Comparison of ENCODE assay signal across 12 mouse cellular contexts in the genomic region with DNA sequence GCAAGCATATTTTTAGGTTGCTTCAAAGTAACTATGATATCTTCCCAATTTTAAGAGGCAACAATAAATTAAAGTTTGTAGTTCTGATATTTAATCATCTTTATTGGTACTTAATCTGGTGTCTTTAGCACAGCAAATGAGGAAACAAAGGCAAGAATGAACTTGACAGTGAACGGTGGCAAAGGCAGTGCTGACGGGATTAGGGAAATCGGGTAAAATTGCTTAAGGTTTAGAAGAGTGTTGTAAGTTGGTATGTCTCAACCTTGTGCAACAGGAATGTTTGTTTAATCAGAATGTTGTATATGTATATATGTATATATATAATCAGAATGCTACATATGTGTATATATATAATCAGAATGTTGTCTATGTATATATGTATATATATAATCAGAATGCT.
"Had no signal": no experiment of that assay in that cellular context is flagged by ENCODE, and none has a peak within 500 bp of the region (broad histone marks: within the 10 kb centered on the region; RNA-seq: fewer than 3 reads in every experiment).

No protein-coding gene starts in this region.

- H3K4me3 ChIP-seq: left cerebral cortex, adult 2 months; limb, embryonic 10.5 days; liver, embryonic 15.5 days; midbrain, embryonic 12.5 days; myocyte; neural tube, embryonic 15.5 days had no signal

- DNase-seq: kidney, adult 11 months; kidney, adult 9 months; kidney, postnatal 14 days; lung, embryonic 14.5 days; thymus, postnatal 4 days had no signal

- H3K27me3 ChIP-seq: liver, embryonic 15.5 days; megakaryocyte, embryonic 14.5 days; midbrain, embryonic 12.5 days; neural tube, embryonic 15.5 days had no signal

- H3K9me3 ChIP-seq: limb, embryonic 10.5 days; liver, embryonic 15.5 days; midbrain, embryonic 12.5 days; neural tube, embryonic 15.5 days had no signal

- H3K27ac ChIP-seq: left cerebral cortex, adult 2 months; limb, embryonic 10.5 days; midbrain, embryonic 12.5 days; neural tube, embryonic 15.5 days had no signal
